ENCODE assay signal across 9 mouse cellular contexts in the genomic region with DNA sequence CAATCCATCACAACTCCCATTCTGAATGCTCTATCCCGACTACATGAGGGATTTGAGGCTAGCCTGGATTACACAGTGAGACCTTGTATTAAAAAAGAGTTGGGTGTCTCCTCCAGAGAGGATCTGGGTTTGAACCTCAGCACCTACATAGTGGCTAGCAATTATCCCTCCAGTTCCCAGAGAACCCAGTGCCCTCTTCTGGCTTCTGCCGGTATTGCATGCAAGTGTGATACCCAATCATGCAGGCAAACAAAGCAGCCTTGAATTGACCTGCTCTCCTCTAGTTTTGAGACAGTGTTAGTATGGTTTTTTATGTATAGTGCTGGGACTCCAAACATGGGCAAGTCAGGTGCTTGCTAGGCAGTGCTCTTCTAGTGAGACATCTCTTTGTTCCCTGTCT. TPM values are rescaled to one million over a fixed set of nuclear protein-coding genes. Genes with fewer than 3 reads are reported as not detected.
DNase-seq lines count a peak whose midpoint lies in the region; ATAC-seq and TF ChIP-seq lines count a peak whose summit lies in the region.
"Had no signal": no experiment of that assay in that cellular context is flagged by ENCODE, and none has a peak within 500 bp of the region (broad histone marks: within the 10 kb centered on the region; RNA-seq: fewer than 3 reads in every experiment).

No protein-coding gene starts in this region.

- peak; percentile 70 for TF ChIP-seq CTCF in left cerebral cortex, adult 2 months (IDR thresholded peaks at IDR 0.05)

- intact Hi-C loops in heart, postnatal 36 days (cut with DNase I) = no loop called here
- intact Hi-C loops in left cerebral cortex, adult 2 months (cut with DNase I) = no loop called here

- H3K27ac ChIP-seq in left cerebral cortex, adult 2 months = no peak overlapping the region
- H3K27ac ChIP-seq: neural tube, embryonic 13.5 days had no signal

- ATAC-seq in cerebellum, adult (ENCODE audit: insufficient number of reproducible peaks, low FRiP score, low TSS enrichment) = no peak
- ATAC-seq in megakaryocyte progenitor cell, adult 5-6 weeks (replicated peaks; ENCODE audit: poor library complexity) = peak; percentile 32; the same call in 1 of the 2 replicates

- DNase-seq in cerebellum, adult 18-20 months = peak; percentile 58 to 65
- DNase-seq in adipocyte (ENCODE audit: low spot score) = peak; percentile 74
- DNase-seq in embryo, embryonic 9.5 days (ENCODE audit: extremely low spot score) = peak; percentile 72
- DNase-seq in heart, postnatal 36 days = peak; percentile 74 to 86
- peak; percentile 42 to 64 for DNase-seq in left cerebral cortex, adult 2 months (ENCODE audit: extremely low spot score in 1 of 2, low spot score in 2 of 2)
- DNase-seq in spleen, postnatal 4 days (ENCODE audit: low spot score in 2 of 2) = peak; percentile 83 to 94

- H3K4me3 ChIP-seq in left cerebral cortex, adult 2 months = no peak overlapping the region
- H3K4me3 ChIP-seq: neural tube, embryonic 13.5 days had no signal

RNA-seq across cellular contexts. Expression of a gene that starts 2.7 kb away (rescaled TPM):
- total RNA-seq in heart, postnatal 36 days (2021) = 1 to 10 TPM; 3.4 to 5.2 TPM
- 10 to 100 TPM; 10.7 to 11.4 TPM for total RNA-seq in left cerebral cortex, adult 2 months (2021)
- 23.3 and 23.8 TPM in 2 replicates for total RNA-seq in megakaryocyte progenitor cell, adult 5-6 weeks (2015)
- 8.5 and 8.7 TPM in 2 replicates for total RNA-seq in megakaryocyte progenitor cell, adult 5-6 weeks (2017)

RNA-seq across cellular contexts. Expression of a gene that starts 3.0 kb away (rescaled TPM):
- 1 to 10 TPM; 2.3 to 2.9 TPM for total RNA-seq in heart, postnatal 36 days (2021)
- total RNA-seq in left cerebral cortex, adult 2 months (2021) = 10 to 100 TPM; 14.5 to 17.1 TPM
- total RNA-seq in megakaryocyte progenitor cell, adult 5-6 weeks (2015) = 1.1 and 1.9 TPM in 2 replicates
- 4.0 and 5.6 TPM in 2 replicates for total RNA-seq in megakaryocyte progenitor cell, adult 5-6 weeks (2017)

RNA-seq across cellular contexts. Expression of a gene that starts 8.1 kb away (rescaled TPM):
- not detected for total RNA-seq in heart, postnatal 36 days (2021)
- total RNA-seq in left cerebral cortex, adult 2 months (2021) = under 1 TPM in 1 of 2 experiments, not detected in 1; 0.25 TPM
- 0.34 and 0.39 TPM in 2 replicates for total RNA-seq in megakaryocyte progenitor cell, adult 5-6 weeks (2015)
- 0.64 TPM in 1 of 2 replicates, not detected in the other for total RNA-seq in megakaryocyte progenitor cell, adult 5-6 weeks (2017)

RNA-seq across cellular contexts. Expression of a gene that starts 19.1 kb away (rescaled TPM):
- not detected for total RNA-seq in heart, postnatal 36 days (2021)
- 1 to 10 TPM; 1.3 TPM for total RNA-seq in left cerebral cortex, adult 2 months (2021)
- total RNA-seq in megakaryocyte progenitor cell, adult 5-6 weeks (2015) = not detected in 2 replicates
- total RNA-seq in megakaryocyte progenitor cell, adult 5-6 weeks (2017) = not detected in 2 replicates

RNA-seq across cellular contexts. Expression of a gene that starts 38.0 kb away (rescaled TPM):
- under 1 TPM; 0.19 to 0.39 TPM for total RNA-seq in heart, postnatal 36 days (2021)
- total RNA-seq in left cerebral cortex, adult 2 months (2021) = 1 to 10 TPM in 1 of 2 experiments, under 1 TPM in 1; 0.87 to 1.5 TPM
- total RNA-seq in megakaryocyte progenitor cell, adult 5-6 weeks (2015) = not detected in 2 replicates
- total RNA-seq in megakaryocyte progenitor cell, adult 5-6 weeks (2017) = not detected in 2 replicates
